Mouse (Mus musculus) frontal cortex, postnatal 36 days (tissue): ENCODE results near the gene Ptov1.

Experiments used
- DNase-seq, 2 experiments: peaks; one replicate each; pipeline ENCODE4 v3.0.0; 2022; ENCODE audit warnings: low spot score in 2 of 2

The Ptov1 gene

DNA sequence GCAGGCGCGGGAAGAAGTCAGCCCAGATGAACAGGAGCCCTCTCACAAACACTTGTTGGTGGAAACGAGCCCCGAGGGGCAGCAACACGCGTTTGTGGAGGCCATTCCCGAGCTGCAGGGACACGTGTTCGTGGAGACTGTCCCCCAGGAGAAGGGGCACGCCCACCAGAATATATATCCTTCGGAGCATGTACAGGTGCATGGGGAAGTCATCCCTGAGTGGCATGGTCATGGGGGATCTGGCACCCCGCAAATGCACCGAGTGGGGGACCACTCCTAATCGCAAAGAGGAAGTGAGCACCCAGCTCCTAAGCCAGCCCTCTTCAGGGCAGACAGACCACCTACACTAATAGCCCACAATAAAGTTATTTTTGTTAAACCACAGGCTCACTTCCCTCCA, 29.2 kb downstream of the Ptov1 start:
- DNase-seq: no peak

DNA sequence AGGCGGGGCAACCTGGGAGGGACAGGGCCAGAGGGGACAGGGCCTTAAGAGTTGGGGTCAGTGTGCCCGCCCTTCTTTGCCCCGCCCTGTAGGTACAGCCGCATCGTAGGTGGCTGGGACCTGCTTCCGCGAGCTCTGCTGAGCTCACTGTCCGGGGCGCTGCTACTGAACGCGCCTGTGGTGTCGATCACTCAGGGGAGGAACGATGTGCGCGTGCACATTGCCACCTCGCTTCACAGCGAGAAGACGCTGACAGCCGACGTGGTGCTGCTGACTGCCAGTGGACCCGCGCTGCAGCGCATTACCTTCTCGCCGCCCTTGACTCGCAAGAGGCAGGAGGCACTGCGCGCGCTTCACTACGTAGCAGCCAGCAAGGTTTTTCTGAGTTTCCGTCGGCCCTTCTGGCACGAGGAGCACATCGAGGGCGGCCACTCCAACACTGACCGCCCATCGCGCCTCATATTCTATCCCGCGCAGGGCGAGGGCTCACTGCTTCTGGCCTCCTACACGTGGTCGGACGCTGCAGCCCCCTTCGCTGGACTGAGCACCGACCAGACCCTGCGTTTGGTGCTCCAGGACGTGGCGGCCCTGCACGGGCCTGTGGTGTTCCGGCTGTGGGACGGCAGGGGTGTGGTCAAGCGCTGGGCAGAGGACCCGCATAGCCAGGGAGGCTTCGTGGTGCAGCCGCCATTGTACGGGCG, 29.9 kb downstream of the Ptov1 start:
- peak in 1 of 2 experiments; percentile 59 for DNase-seq

DNA sequence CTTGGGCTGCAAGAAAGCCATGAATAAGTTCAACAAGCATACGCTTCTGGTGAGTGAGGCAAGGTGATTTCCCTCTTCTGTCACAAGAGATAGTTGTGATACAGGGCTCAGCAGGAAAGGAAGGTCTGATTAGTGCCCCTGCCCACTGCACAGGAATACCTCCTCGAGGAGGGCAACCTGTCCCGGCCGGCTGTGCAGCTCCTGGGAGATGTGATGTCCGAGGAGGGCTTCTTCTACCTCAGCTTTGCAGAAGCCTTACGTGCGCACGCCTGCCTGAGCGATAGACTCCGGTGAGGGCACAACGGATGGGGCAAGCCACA, 30.5 kb downstream of the Ptov1 start:
- no peak for DNase-seq

DNA sequence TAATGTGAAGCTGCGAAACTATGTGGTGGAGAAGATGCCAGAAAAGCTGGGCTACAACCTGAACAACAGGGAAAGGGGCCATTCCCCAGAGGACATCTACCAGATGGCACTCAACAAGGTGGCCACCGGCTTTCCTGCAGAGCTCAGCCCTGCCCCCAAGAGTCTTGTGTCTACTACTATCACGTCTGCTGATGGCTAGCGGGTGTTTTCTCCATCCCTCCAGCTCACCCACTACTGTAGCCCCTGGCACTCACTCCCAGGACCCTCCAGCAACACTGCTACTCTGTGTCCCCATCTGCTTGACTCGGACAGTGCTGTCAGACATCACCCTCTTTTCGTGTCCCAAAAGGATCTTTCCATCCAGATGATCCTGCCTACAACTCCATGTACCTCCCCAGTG, 31.5 kb downstream of the Ptov1 start:
- DNase-seq: no peak

DNA sequence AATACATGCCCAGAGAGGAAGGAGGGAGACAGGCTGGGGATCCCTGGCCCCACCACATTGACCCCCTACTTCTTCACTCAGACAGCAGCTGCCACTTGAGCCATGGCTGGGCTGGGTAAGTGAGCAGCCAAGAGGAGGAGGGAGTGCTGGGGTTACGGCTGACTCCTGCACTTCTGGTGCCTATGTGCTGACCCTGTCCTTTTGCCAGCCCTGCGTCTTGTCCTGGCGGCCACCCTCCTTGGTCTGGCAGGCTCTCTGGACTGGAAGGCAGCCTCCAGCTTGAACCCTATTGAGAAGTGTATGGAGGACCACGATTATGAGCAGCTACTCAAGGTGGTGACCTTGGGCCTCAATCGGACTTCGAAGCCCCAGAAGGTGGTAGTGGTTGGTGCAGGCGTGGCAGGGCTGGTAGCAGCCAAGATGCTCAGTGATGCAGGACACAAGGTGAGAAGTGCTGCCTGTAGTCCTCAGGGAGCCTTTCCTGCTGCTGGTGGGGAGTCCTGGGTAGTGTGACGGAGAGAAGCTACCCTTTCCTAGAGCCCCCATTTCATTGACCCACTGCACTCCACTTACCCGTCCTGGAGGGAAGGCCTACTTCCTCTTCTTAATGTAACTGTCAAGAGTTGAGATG, 33.0 kb downstream of the Ptov1 start:
- no peak for DNase-seq

DNA sequence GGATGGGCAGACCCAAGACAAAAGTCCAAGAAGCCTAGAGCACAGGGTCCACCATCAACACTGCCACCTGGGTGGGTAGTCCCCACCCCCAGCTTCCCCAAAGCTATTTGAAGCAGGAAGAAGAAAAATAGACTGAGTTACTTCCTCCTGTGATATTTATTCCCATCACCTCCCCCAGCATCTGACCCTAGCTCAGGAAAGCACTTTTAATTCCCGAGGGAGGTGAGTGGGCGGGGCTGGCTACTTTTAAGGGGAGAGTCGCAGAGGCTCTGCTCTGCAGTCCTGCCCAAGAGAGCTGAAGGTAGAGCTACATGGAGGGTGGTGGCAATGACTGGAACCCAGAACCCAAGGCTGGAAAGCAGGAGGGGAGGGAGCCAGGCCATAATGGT, 33.6 kb downstream of the Ptov1 start:
- no peak for DNase-seq

DNA sequence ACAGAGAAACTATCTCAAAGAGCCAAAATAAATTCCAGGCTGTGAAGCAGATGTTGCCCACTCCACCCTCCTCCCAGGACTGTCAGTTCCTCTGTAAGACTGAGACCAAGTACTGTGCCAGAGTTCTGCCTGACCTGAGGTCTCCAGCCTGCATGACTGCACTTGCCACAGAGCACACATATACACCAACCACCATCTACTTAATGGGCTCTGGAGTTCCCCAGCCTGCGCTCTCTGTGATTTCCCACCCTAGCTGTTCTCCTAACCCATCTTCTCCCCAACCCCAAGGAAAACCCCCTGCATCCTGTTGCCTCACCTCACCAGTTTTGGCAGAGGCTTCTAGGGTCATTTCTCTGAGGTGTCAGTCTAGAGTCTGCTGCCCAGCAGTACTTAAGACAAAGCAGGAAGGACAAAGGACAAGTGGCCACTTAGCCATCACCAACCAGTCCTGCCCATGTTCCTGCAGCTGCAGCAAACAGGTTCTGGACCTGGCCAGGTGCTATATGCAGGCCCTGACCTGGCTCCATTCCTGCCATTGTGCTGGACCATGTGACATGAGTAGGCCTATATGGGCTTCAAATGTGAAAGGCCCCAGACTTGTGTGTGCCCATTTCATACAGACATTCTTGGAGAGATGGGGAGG, 34.1 kb downstream of the Ptov1 start:
- no peak for DNase-seq

DNA sequence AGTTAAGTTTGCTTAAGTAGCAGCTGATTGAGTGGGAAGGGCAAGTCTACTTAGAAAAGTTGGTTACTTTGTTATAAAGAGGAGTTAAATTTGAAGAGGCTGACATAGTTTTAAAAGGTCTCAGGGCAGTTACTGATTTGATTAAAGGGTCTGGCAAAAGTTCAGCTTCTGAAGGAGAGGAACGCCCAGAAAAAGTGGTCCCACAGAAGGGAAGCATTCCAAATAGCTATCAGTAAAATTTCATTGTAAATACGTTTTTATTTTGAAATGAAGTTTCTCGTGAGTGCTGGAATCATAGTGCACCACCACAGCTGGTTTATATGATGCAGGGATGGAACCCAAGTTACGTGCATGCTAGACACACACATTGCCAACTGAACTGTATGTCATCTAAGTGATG, 36.8 kb downstream of the Ptov1 start:
- DNase-seq: no peak

DNA sequence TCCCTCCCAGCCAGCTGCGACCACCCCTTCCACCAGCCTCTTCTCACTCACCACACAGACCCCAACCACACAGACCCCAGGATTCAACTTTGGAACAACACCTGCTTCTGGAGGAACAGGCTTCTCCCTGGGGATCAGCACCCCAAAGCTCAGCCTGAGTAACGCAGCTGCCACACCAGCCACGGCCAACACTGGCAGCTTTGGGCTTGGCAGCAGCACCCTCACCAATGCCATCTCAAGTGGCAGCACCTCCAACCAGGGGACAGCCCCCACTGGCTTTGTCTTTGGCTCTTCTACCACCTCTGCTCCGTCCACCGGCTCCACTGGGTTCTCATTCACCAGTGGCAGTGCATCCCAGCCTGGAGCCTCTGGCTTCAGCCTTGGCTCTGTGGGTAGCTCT, 40.9 kb downstream of the Ptov1 start:
- DNase-seq: no peak

DNA sequence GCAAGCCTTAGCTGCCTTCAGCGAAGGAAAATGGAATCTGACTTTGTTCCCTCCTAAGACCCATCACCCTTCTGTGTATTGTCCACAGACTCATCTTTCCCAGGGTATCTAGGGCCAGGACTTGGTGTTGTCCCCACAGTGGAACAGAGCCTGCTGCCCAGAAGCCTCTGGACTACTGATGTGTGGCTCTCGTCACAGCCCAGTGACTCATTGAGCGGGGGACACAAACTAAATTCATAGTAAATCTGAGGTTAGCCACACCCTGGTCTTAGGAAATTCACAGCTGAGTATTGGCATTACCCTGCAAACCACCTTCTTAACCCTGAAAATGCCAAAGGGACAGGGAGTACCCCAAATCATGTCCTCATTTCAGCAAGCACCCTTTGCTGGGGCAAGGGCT, 42.8 kb downstream of the Ptov1 start:
- no peak for DNase-seq

DNA sequence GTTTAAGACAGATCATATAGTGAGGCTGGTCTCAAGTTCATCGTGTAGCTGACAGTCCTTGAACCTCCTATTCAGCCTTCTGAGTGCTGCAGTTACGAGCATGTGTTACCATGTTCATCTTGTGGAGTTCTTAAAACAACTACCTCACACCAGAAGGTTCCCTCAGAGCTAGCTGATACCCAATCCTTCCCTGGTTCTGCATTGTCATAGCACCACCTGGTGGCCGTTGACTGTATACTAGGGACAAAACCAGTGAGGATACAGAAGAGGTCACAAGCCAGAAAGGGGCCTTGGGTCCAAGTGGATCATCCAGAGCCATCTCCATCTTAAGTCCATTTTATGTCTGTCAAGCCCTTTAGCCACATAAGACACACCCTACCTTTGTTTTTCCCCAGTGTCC, 44.7 kb downstream of the Ptov1 start:
- peak; percentile 72 to 84 for DNase-seq

DNA sequence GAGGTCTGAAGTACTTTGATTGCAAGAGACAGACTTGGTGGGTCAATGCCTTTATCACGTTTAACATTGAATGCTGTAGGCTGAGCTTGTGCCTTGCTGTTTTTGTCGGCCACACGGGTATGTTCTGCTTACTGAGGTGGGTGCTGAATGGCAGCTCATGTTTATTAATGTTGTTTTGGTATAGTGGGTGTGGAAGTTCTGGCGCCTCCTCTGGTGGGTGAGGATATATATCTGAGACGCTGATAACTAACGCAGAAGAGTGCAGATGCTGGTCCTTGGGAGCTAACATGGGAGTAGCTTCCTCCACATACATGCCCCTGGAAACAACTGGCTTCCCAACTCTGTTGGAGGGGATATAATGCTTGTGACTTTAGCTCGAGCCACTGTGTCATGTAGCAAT, 46.2 kb downstream of the Ptov1 start:
- no peak for DNase-seq

DNA sequence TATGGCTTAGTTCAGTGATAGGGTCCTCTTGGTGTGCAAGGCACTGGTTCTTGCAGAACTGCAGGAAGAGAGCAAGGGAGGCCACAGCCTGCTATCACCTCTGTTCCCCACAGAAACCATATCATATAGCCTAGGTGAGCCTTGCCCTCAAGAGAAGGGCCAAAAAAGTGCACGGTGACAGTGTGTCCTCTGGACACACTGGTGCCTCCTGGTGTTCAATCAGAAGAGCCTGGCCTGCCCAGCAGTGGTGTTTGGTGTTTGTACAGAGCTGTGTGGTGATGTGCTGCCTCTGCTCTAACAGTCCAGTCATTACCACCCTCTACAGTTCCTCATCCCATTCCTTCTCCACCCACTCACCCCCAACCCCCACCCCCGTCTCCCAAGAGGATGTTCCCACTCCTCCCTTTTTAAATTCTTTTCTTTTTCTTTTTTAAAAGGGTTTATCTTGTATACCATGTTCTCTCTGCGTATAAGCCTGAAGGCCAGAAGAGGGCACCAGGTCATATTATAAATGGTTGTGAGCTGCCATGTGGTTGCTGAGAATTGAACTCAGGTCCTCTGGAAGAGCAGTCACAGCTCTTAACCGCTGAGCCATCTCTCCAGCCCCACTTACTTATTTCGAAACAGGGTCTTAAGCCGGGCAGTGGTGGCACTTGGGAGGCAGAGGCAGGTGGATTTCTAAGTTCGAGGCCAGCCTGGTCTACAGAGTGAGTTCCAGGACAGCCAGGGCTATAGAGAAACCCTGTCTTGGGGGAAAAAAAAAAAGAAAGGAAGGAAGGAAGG, 47.7 kb downstream of the Ptov1 start:
- DNase-seq: no peak

DNA sequence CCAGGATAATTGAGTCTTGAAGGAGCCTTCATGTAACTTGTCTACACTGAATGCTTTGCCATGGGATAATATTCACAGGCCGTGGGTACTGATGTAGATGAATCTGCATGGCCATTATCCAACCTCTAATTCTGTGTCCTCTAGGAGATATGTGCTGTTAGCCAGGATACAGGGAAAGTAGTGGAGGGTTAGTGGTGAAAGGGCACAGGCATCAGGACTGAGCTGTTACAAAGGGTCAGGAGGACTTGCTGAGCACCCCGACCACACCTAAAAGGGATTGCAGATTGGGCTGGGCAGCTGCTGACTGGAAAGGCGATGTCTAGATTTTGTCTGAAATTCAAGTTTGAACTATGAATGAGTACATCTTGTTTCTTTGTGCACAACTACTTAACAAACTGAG, 49.1 kb downstream of the Ptov1 start:
- no peak for DNase-seq

DNA sequence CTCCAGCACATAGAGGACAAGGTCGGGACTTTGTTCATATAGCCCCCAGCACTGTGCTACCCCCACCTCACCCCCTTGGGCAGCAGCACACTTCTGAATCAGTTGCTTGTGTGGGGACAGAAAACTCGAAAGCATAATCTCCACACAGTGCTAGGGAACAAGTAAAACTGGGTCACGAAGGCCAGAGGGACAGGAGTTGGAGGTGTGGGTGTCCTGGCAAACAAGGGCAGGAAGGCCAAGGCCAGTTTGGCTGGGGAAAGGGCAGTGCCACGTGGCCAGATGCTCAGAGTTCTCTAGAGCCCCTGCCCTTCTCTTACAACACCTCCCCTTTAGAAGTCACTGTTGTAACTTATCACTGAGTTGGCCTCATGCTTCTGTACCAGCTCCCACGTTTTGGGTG, 49.7 kb downstream of the Ptov1 start:
- DNase-seq: no peak

DNA sequence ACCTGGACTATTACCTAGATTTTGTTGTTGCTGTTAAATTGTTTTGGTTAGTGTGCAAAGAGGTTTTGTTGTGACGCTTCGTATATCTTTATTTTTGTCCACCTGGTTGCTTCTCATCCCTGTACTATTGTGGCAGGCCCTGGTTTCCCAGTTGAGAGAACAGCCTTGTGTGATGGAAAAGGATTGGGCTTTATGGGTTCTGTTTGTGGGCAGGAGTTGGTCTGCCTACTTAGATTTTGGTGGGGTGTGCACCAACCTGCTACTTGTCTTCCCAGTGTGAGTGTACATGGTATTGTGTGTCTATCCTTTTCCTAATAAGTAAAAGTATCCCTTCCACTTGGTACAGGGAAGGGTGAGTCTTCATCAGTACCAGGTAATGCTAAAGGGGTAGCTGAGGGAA, 50.2 kb downstream of the Ptov1 start:
- no peak for DNase-seq

DNA sequence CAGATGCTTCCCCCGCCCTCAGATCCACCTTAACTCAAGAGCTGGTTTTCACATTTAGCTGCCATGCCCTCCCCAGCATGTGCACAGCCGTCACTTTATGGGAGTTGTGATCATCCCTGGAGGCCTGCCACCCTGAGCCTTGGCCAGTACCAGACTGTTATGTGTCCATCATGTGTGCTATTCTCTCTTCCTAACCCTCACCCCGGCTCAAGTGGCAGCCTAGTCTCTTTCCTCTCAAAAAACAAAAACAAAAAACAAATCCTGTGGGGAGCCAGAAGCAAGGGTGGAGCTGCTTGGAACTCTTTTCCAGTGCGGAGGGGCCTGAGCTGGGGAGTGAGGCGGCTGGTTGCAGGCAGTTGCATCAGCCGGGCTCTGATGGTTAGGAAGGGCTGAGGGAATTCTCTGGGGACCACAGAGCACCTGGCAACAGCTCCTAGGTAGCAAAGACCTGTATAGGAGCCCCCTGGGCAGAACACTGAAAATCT, 50.8 kb downstream of the Ptov1 start:
- peak in 1 of 2 experiments; percentile 38 for DNase-seq

DNA sequence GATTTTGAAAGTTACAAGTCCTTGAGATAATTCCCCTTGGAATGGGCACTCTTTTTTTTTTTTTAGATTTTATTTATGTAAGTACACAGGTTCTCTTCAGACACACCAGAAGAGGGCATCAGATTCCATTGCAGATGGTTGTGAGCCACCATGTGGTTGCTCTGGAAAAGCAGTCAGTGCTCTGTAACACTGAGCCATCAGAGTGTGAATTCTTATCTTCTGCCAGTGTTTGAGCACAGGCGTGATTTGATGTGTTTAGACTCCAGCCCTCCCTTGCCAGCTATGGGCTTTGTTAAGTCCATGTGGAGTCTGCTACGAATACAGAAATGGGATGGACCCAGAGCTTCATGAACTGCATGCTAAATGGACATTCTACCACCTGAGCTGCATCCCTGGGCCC, 51.4 kb downstream of the Ptov1 start:
- peak in 1 of 2 experiments; percentile 25 for DNase-seq

DNA sequence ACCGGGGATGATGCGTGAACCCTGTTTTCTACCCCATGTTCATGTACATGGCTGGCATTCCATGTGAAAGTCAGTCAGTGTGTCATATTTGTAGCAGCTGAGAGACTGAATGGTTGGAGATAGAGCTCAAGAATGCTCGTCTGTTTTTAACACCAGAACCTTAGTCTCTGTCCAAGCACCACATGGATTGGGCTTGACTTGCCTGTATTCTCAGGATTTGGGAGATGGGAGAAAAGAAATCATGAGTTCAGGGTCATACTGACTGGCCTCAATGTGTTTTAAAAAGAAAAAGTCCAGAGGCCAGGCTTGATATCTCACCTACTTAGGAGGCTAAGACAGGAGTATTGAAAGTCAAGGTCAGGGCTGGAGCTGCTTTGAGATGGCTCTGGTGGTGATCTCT, 52.1 kb downstream of the Ptov1 start:
- peak in 1 of 2 experiments; percentile 1 for DNase-seq

DNA sequence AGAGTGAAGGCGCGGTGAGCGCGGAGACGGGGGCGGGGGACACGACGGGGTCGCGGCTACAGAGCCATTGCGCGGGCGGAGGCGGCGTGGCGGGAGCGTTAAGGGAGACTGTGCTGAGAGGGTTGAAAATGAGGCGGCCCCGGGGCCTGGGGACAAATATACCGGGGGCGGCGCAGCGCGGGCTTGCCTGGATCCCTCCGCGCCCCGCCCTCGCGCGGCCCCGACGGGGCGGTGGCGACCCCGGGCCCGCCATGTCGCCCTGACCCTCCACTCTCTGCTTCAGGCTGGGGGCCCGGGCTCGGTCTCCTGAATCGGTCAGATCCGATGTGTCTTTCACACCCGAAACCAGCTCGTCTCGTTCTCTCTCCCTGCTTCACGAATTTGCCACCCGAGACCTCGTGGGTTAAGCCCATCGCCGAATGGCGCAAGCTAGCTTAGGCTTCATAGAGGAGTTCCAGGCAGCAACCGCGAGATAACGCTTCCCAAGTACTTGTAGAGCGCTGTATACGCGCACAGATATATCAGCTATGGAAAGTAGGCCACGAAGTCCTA, 53.0 kb downstream of the Ptov1 start, which contains the start of gene Atf5:
Atf5 (minus strand) TSS at position 189 of the 552 bp plus-strand sequence.
- peak; percentile 50 to 57 for DNase-seq

DNA sequence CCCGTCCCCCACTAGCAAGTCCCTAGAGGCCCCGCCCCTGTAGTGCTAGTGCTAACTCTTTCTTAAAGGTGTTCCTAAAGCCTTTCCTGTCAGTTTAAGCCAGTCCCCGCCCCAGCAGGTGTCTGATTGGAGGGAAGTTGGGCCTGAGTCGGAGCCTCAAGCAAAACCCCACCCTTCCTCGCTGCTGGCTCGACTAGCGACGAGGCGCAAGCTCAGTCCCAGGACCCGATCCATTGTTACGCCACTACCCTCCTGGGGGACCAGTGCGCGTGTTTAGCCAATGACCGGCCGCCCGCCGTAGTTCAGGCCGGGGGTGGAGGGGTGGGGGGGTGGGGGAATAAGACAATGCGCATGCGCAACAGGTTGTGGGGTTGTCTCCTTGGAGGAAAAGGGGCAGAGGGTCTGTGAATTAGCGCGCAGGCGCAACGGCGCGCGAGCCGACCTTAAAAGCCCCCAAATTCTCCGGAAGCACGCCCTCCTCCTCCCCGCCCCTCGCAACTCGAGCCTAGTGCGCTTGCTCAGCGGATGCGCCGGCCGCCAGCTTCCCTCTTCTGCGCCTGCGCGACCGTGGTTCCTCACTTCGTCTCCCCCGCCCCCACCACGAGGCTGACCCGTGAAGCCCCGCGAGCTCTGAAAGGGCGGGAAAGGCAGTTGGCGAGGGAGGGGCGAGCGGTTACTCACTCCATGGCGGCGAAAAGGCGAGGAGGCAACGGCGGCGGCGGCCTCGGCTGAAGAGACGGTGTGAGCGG, 53.7 kb downstream of the Ptov1 start, which contains the start of the genes Nup62 and Il4i1:
Nup62 (plus strand) TSS at position 368 of the 749 bp plus-strand sequence.
Il4i1 (plus strand) TSS at position 667 of the 749 bp plus-strand sequence.
- peak; percentile 98 to 99 for DNase-seq
